Mouse (Mus musculus) hindbrain, embryonic 16.5 days (tissue): ENCODE measurements at regions not wholly inside any gene's neighbourhood (a gene's known extent, or its start where the extent isn't known, plus 50 kb on each side); places are given as distances from the start of the nearest gene placed in this dataset.

Experiments
- ATAC-seq: fragments of 200-750 bp; cut with Nextera tagmentation; 2 replicates; pipeline ENCODE4 v1.8.0; 2017; ENCODE audit warnings: moderate TSS enrichment, moderate library complexity
- H3K27ac ChIP-seq: fragments of 300-500 bp; sonication (generic); 2 replicates; pipeline ENCODE4 v1.5.1; 2014; ENCODE audit warnings: low read depth, mild to moderate bottlenecking, control low read depth, low read length, moderate library complexity
- H3K27me3 ChIP-seq: fragments of 300-500 bp; sonication (generic); replicated peaks from 2 replicates; pipeline ENCODE4 v1.6.1; 2014; ENCODE audit warnings: low read length; ENCODE audit not compliant: control insufficient read depth, insufficient read depth
- H3K36me3 ChIP-seq: fragments of 300-500 bp; sonication (generic); 2 replicates; pipeline ENCODE4 v1.6.1; 2014; ENCODE audit warnings: mild to moderate bottlenecking, low read length, moderate library complexity, mixed read lengths; ENCODE audit not compliant: control insufficient read depth, insufficient read depth
- H3K4me1 ChIP-seq: fragments of 300-500 bp; sonication (generic); 2 replicates; pipeline ENCODE4 v1.6.1; 2014; ENCODE audit warnings: low read depth, low read length; ENCODE audit not compliant: control insufficient read depth, insufficient read depth
- H3K4me2 ChIP-seq: fragments of 300-500 bp; sonication (generic); 2 replicates; pipeline ENCODE4 v1.6.1; 2014; ENCODE audit warnings: mild to moderate bottlenecking, low read length, control low read depth, moderate library complexity
- H3K4me3 ChIP-seq: fragments of 300-500 bp; sonication (generic); 2 replicates; pipeline ENCODE4 v1.5.1; 2014; ENCODE audit warnings: mild to moderate bottlenecking, low read length, control low read depth, moderate library complexity
- H3K9ac ChIP-seq: fragments of 300-500 bp; sonication (generic); 2 replicates; pipeline ENCODE4 v1.6.1; 2014; ENCODE audit warnings: low read depth, mild to moderate bottlenecking, control low read depth, low read length, moderate library complexity
- H3K9me3 ChIP-seq: fragments of 300-500 bp; sonication (generic); 2 replicates; pipeline ENCODE4 v1.6.1; 2014; ENCODE audit warnings: mild to moderate bottlenecking, low read length, moderate library complexity; ENCODE audit not compliant: control insufficient read depth
- WGBS: fragments of 180-500 bp; shearing (Covaris S2); extraction: QIAGEN DNeasy Blood & Tissue Kit; methylation state at CpG from one replicate; pipeline ENCODE4 v1.1.7; 2014; 5-methylcytosine and 5-hydroxymethylcytosine counted together

GRCm38 (mm10) chr8:49236021-49236821 is 392.5 kb upstream of the Tenm3 start:
- no peak overlapping the region for H3K27ac ChIP-seq
- 55% methylated on average over 7 of the region's 7 CpGs for WGBS
- no peak overlapping the region for H3K4me3 ChIP-seq
- ATAC-seq = no peak
- no peak overlapping the region for H3K4me2 ChIP-seq
- H3K4me1 ChIP-seq = no peaks in the 10 kb centered on the region
- H3K36me3 ChIP-seq = no peaks in the 10 kb centered on the region
- H3K27me3 ChIP-seq = no peaks in the 10 kb centered on the region
- H3K9ac ChIP-seq = no peak overlapping the region
- no peaks in the 10 kb centered on the region for H3K9me3 ChIP-seq

GRCm38 (mm10) chr8:49223841-49224420 is 380.2 kb upstream of the Tenm3 start:
- 65% methylated on average over 18 of the region's 18 CpGs for WGBS
- no peak overlapping the region for H3K27ac ChIP-seq
- H3K4me2 ChIP-seq = no peak overlapping the region
- no peak overlapping the region for H3K4me3 ChIP-seq
- ATAC-seq = no peak
- no peaks in the 10 kb centered on the region for H3K9me3 ChIP-seq
- no peaks in the 10 kb centered on the region for H3K4me1 ChIP-seq
- H3K9ac ChIP-seq = no peak overlapping the region
- H3K36me3 ChIP-seq = no peaks in the 10 kb centered on the region
- H3K27me3 ChIP-seq = no peaks in the 10 kb centered on the region

- no peaks in the 10 kb centered on the region for H3K4me1 ChIP-seq
- H3K27ac ChIP-seq = no peak overlapping the region
- ATAC-seq = no peak
- no peak overlapping the region for H3K4me2 ChIP-seq
- no peaks in the 10 kb centered on the region for H3K36me3 ChIP-seq
- no peak overlapping the region for H3K9ac ChIP-seq
- H3K9me3 ChIP-seq = no peaks in the 10 kb centered on the region
- 57% methylated on average over 4 of the region's 4 CpGs for WGBS
- no peak overlapping the region for H3K4me3 ChIP-seq
- no peaks in the 10 kb centered on the region for H3K27me3 ChIP-seq
Measured at GRCm38 (mm10) chr8:49195333-49195640, 351.5 kb upstream of the Tenm3 start.

GRCm38 (mm10) chr8:49194592-49195332 is 351.0 kb upstream of the Tenm3 start:
- no peaks in the 10 kb centered on the region for H3K36me3 ChIP-seq
- no peak overlapping the region for H3K4me3 ChIP-seq
- no peak overlapping the region for H3K27ac ChIP-seq
- no peaks in the 10 kb centered on the region for H3K9me3 ChIP-seq
- no peaks in the 10 kb centered on the region for H3K4me1 ChIP-seq
- no peak overlapping the region for H3K9ac ChIP-seq
- H3K27me3 ChIP-seq = no peaks in the 10 kb centered on the region
- ATAC-seq = no peak
- 46% methylated on average over 11 of the region's 11 CpGs for WGBS
- no peak overlapping the region for H3K4me2 ChIP-seq

- H3K4me2 ChIP-seq = no peak overlapping the region
- H3K4me3 ChIP-seq = no peak overlapping the region
- H3K9ac ChIP-seq = no peak overlapping the region
- WGBS = 51% methylated on average over 3 of the region's 3 CpGs
- H3K36me3 ChIP-seq = no peaks in the 10 kb centered on the region
- H3K27ac ChIP-seq = no peak overlapping the region
- no peaks in the 10 kb centered on the region for H3K9me3 ChIP-seq
- no peak for ATAC-seq
- no peaks in the 10 kb centered on the region for H3K4me1 ChIP-seq
- no peaks in the 10 kb centered on the region for H3K27me3 ChIP-seq
Measured at GRCm38 (mm10) chr8:49186853-49187252, 343.1 kb upstream of the Tenm3 start.

- H3K9ac ChIP-seq = no peak overlapping the region
- ATAC-seq = no peak
- H3K9me3 ChIP-seq = no peaks in the 10 kb centered on the region
- no peaks in the 10 kb centered on the region for H3K36me3 ChIP-seq
- H3K4me3 ChIP-seq = no peak overlapping the region
- 89% methylated on average over 4 of the region's 4 CpGs for whole genome bisulfite sequencing
- H3K4me2 ChIP-seq = no peak overlapping the region
- no peak overlapping the region for H3K27ac ChIP-seq
- no peaks in the 10 kb centered on the region for H3K27me3 ChIP-seq
- H3K4me1 ChIP-seq = no peaks in the 10 kb centered on the region
Measured at GRCm38 (mm10) chr8:49175386-49175785, 331.6 kb upstream of the Tenm3 start.

- no peak for ATAC-seq
- Histone ChIP-seq H3K9me3 (no peaks in the 10 kb centered on the region), H3K27me3 (no peaks in the 10 kb centered on the region), H3K4me2 (no peak overlapping the region), H3K4me3 (no peak overlapping the region), H3K4me1 (no peaks in the 10 kb centered on the region), H3K36me3 (no peaks in the 10 kb centered on the region), H3K9ac (no peak overlapping the region), H3K27ac (no peak overlapping the region)
- WGBS = 88% methylated on average over 2 of the region's 2 CpGs
Measured at GRCm38 (mm10) chr8:49174956-49175355, 331.2 kb upstream of the Tenm3 start.

GRCm38 (mm10) chr8:49159318-49159717 is 315.6 kb upstream of the Tenm3 start:
- H3K4me1 ChIP-seq = peaks cover 2% of the 10 kb centered on the region; the same call in 1 of the 2 replicates
- no peak for ATAC-seq
- no peak overlapping the region for H3K4me2 ChIP-seq
- no peaks in the 10 kb centered on the region for H3K27me3 ChIP-seq
- H3K9me3 ChIP-seq = no peaks in the 10 kb centered on the region
- 71% methylated on average over 4 of the region's 4 CpGs for WGBS
- no peak overlapping the region for H3K9ac ChIP-seq
- no peak overlapping the region for H3K27ac ChIP-seq
- no peak overlapping the region for H3K4me3 ChIP-seq
- no peaks in the 10 kb centered on the region for H3K36me3 ChIP-seq

GRCm38 (mm10) chr8:49158201-49158600 is 314.4 kb upstream of the Tenm3 start:
- no peak overlapping the region for H3K4me3 ChIP-seq
- H3K9me3 ChIP-seq = no peaks in the 10 kb centered on the region
- no peaks in the 10 kb centered on the region for H3K27me3 ChIP-seq
- ATAC-seq = no peak
- H3K27ac ChIP-seq = no peak overlapping the region
- WGBS = 40% methylated on average over 4 of the region's 4 CpGs
- peaks cover 2% of the 10 kb centered on the region; the same call in 1 of the 2 replicates for H3K4me1 ChIP-seq
- H3K36me3 ChIP-seq = no peaks in the 10 kb centered on the region
- H3K9ac ChIP-seq = no peak overlapping the region
- H3K4me2 ChIP-seq = no peak overlapping the region
